ENCODE assay signal across 24 mouse cellular contexts in genomic region chr7:25615706-25616011, GRCm38 (mm10). TPM values are rescaled to one million over a fixed set of nuclear protein-coding genes. Genes with fewer than 3 reads are reported as not detected.
A peak's percentile ranks its signal among the peaks of the same experiment; 100 is the strongest.
DNase-seq lines count a peak whose midpoint lies in the region; ATAC-seq lines count a peak whose summit lies in the region.
"Had no signal": no experiment of that assay in that cellular context is flagged by ENCODE, and none has a peak within 500 bp of the region (broad histone marks: within the 10 kb centered on the region; RNA-seq: fewer than 3 reads in every experiment).

Gene Erich4 (minus strand): TSS chr7:25615892.

- intact Hi-C loops in left cerebral cortex, postnatal 14 days (cut with DNase I), result no loop called here

- no peak within 1 kb of the TSS for H3K27ac ChIP-seq in midbrain, embryonic 13.5 days
- H3K27ac ChIP-seq in hindbrain, embryonic 14.5 days, result no peak within 1 kb of the TSS
- H3K27ac ChIP-seq: embryonic facial prominence, embryonic 10.5 days; forebrain, embryonic 13.5 days; heart, adult 2 months; limb, embryonic 13.5 days; liver, embryonic 13.5 days had no signal

- no peaks in the 10 kb centered on the region for H3K27me3 ChIP-seq in midbrain, embryonic 13.5 days
- no peaks in the 10 kb centered on the region for H3K27me3 ChIP-seq in hindbrain, embryonic 14.5 days (ENCODE audit: control insufficient read depth, insufficient read depth, low read length)
- H3K27me3 ChIP-seq: limb, embryonic 13.5 days; liver, embryonic 13.5 days had no signal

- H3K36me3 ChIP-seq in midbrain, embryonic 13.5 days, result no peaks in the 10 kb centered on the region
- no peaks in the 10 kb centered on the region for H3K36me3 ChIP-seq in hindbrain, embryonic 14.5 days (replicated peaks; ENCODE audit: control insufficient read depth, insufficient read depth)
- H3K36me3 ChIP-seq: embryonic facial prominence, embryonic 10.5 days; limb, embryonic 13.5 days; liver, embryonic 13.5 days had no signal

- no peaks in the 10 kb centered on the region for H3K9me3 ChIP-seq in midbrain, embryonic 13.5 days
- no peaks in the 10 kb centered on the region for H3K9me3 ChIP-seq in hindbrain, embryonic 14.5 days (ENCODE audit: control insufficient read depth, low read length)
- H3K9me3 ChIP-seq: embryonic facial prominence, embryonic 10.5 days; forebrain, embryonic 13.5 days; limb, embryonic 13.5 days; liver, embryonic 13.5 days had no signal

- H3K9ac ChIP-seq in midbrain, embryonic 13.5 days (replicated peaks), result no peak within 1 kb of the TSS
- H3K9ac ChIP-seq in hindbrain, embryonic 14.5 days, result no peak within 1 kb of the TSS
- H3K9ac ChIP-seq: forebrain, embryonic 13.5 days; limb, embryonic 13.5 days; liver, embryonic 13.5 days; lung, embryonic 14.5 days had no signal

- H3K4me1 ChIP-seq in midbrain, embryonic 13.5 days (replicated peaks), result peaks cover 8% of the 10 kb centered on the region
- peaks cover 5% of the 10 kb centered on the region; the same call in 1 of the 2 replicates for H3K4me1 ChIP-seq in hindbrain, embryonic 14.5 days (replicated peaks; ENCODE audit: control insufficient read depth, insufficient read depth, low read length)

- no peak within 1 kb of the TSS for H3K4me3 ChIP-seq in midbrain, embryonic 13.5 days (replicated peaks)
- H3K4me3 ChIP-seq in hindbrain, embryonic 14.5 days (replicated peaks; ENCODE audit: low read length), result no peak within 1 kb of the TSS
- H3K4me3 ChIP-seq: embryonic facial prominence, embryonic 10.5 days; forebrain, embryonic 13.5 days; heart, adult 2 months; limb, embryonic 13.5 days; liver, embryonic 13.5 days had no signal

- H3K4me2 ChIP-seq in midbrain, embryonic 13.5 days (replicated peaks), result no peak within 1 kb of the TSS
- H3K4me2 ChIP-seq in hindbrain, embryonic 14.5 days (replicated peaks), result no peak within 1 kb of the TSS
- H3K4me2 ChIP-seq: forebrain, embryonic 13.5 days; limb, embryonic 13.5 days; liver, embryonic 13.5 days; lung, embryonic 14.5 days had no signal

- 77% methylated on average over 5 of the region's 5 CpGs for WGBS in midbrain, embryonic 13.5 days
- 83% methylated on average over 5 of the region's 5 CpGs for WGBS in hindbrain, embryonic 14.5 days

- DNase-seq in cerebellum, adult 11-12 months, result peak; percentile 13
- DNase-seq in cerebellum, adult 11 months, result no peak
- peak; percentile 12 to 60 for DNase-seq in spleen, postnatal 4 days (ENCODE audit: low spot score in 2 of 2)
- no peak for DNase-seq in spleen, postnatal 14 days (ENCODE audit: low spot score in 2 of 2)
- peak; percentile 89 to 94 for DNase-seq in kidney, postnatal 36 days
- no peak for DNase-seq in left cerebral cortex, postnatal 14 days (ENCODE audit: low spot score in 2 of 2)
- DNase-seq in hindbrain, embryonic 14.5 days (ENCODE audit: low spot score), result no peak
- DNase-seq: adrenal gland, postnatal 14 days; cerebellum, postnatal 36 days; gastrocnemius, postnatal 10 days; liver, embryonic 13.5 days; lung, embryonic 14.5 days; retina, postnatal 1 day; thymus, postnatal 25 days had no signal

- no peak for ATAC-seq in midbrain, embryonic 13.5 days
- no peak for ATAC-seq in hindbrain, embryonic 14.5 days (ENCODE audit: low FRiP score)
- ATAC-seq: CD4-positive, CD25-positive, alpha-beta regulatory T cell, adult 4 months; forebrain, embryonic 13.5 days; Patski had no signal

RNA-seq across cellular contexts. Expression of gene Erich4, which starts in this region (rescaled TPM):
- polyA plus RNA-seq in midbrain, embryonic 13.5 days (2015; fragmentation: Nextera tagmentation; extraction: Ambion mirVana), result not detected in 2 replicates
- total RNA-seq in left cerebral cortex, postnatal 14 days (2021), result not detected
- not detected in 2 replicates for polyA plus RNA-seq in hindbrain, embryonic 14.5 days (2014; fragmentation: Nextera tagmentation; extraction: Ambion mirVana)
- total RNA-seq: adrenal gland, postnatal 14 days; ES-E14; gastrocnemius, postnatal 10 days; hematopoietic stem cell, adult 5-6 weeks had no signal
- polyA plus RNA-seq: CD4-positive, CD25-positive, alpha-beta regulatory T cell, adult 4 months; embryonic facial prominence, embryonic 10.5 days; forebrain, embryonic 13.5 days; heart, adult 2 months; limb, embryonic 13.5 days; lung, embryonic 14.5 days; Patski; testis, adult 2 months had no signal

Comparison
In these comparisons a context has a peak if more than half of its experiments do, and no peak if none do; other contexts are left out.
1. DNase-seq: peak in cerebellum, adult 11-12 months (single experiment), spleen, postnatal 4 days (2 of 2) and kidney, postnatal 36 days (2 of 2); none in cerebellum, adult 11 months (single experiment), spleen, postnatal 14 days (0 of 2), left cerebral cortex, postnatal 14 days (0 of 2) and hindbrain, embryonic 14.5 days (single experiment).